Mouse (Mus musculus) liver, adult (tissue): ENCODE results near the gene Anapc15-ps.

ENCODE experiments used
- GATA4 ChIP-seq: IDR thresholded peaks from 2 replicates; pipeline ENCODE4 v1.6.1; 2014; ENCODE audit warnings: mild to moderate bottlenecking, low read length; ENCODE audit not compliant: insufficient replicate concordance

The Anapc15-ps gene

GRCm38 (mm10) chr10:95681058-95681440, 7.8 kb upstream of the Anapc15-ps start:
- no peak for TF ChIP-seq GATA4

GRCm38 (mm10) chr10:95680153-95681057, 7.2 kb upstream of the Anapc15-ps start:
- no peak for TF ChIP-seq GATA4

GRCm38 (mm10) chr10:95679131-95679530, 5.9 kb upstream of the Anapc15-ps start:
- no peak for TF ChIP-seq GATA4

DNA sequence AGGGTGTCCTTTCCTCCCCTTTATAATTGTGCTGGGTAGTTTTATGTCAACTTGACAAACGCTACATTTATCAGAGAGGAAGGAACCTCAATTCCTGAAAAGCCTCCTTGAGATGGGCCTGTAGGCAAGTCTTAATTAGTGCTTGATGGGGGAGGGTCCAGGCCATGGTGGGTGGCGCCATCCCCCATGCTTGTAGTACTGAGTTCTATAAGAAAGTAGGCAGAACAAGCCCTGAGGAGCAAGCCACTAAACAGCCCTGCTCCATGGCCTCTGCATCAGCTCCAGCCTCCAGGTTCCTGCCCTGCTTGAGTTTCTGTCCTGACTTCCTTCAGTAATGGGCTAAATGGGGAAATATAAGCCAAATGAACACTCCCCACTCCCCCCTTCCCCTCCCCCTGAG, 5.4 kb upstream of the Anapc15-ps start:
- TF ChIP-seq GATA4, result no peak

GRCm38 (mm10) chr10:95678241-95678640, 5.0 kb upstream of the Anapc15-ps start:
- no peak for TF ChIP-seq GATA4

DNA sequence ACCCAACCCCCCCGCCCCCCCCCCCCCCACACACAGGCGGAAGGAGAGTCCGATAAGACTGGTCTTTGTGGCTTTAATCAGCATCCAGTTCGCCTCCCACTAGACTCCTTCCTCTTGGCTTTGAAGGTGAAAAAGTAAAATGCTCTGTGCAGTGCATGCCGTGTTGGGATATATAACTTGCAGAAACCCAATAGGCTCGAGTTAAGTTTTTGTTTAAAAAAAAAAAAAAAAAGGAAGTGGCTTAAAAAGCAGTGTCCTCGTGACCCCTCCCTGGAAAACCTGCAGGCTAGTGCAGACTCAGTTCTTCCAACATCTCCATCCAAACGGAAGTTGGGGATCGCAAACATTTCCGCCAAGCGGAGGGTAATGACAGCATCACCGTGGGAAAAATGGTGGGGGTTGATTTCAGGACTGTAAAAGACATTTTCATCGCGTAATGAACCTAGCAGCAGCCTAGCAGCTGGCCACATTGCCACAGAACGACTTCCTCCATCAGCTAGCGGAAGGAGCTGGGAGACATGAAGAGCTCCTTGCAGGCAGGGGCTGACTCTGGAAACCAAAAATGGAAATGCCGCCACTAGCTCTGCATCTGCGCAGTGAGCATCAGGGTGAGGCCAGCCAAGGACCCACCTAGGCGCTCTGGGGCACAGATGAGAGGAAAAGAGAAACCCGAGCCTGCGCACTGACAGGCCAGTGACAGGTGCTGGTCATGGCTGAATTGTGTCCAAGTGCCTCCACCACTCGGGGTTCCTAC, 4.3 kb upstream of the Anapc15-ps start:
- TF ChIP-seq GATA4, result no peak

DNA sequence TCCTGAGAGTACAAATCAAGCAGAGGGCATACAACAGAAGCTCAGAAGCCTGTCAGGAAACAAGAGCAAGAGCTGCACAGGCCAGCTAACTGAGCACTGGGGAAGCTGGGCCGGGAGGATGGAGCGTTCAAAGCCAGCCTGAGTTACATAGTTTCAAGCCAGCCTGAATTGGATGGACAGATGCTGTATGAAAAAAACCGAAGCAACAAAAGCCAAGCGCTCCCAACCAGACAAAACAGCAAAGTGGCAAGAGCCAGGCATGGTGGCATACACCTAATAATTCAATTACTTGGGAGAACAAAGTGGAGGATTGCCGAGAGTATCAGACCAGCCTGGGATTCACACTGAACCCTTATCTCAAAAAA, 3.7 kb upstream of the Anapc15-ps start:
- TF ChIP-seq GATA4, result no peak

GRCm38 (mm10) chr10:95676387-95676786, 3.1 kb upstream of the Anapc15-ps start:
- no peak for TF ChIP-seq GATA4

GRCm38 (mm10) chr10:95670781-95671780, 2.2 kb downstream of the Anapc15-ps start:
- no peak for TF ChIP-seq GATA4

DNA sequence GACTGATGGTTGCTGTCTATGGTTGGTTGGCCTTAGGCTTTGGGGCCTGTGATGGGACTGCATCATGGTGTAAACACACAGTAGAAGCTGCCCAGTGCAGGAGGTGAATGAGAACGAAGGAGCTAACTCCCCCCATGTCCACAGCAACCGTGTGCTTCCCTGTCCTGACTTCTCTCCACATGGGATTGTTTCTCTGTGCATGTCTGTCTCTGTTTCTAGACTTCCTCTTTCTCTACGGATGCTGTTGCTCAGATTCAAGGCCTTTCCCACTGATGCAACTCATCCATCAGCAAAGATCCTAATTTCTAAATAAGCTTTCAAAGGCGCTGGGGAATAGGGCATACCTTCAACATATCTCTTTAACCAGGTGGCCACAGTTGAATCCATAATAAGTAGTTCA, 3.4 kb downstream of the Anapc15-ps start:
- TF ChIP-seq GATA4, result no peak

DNA sequence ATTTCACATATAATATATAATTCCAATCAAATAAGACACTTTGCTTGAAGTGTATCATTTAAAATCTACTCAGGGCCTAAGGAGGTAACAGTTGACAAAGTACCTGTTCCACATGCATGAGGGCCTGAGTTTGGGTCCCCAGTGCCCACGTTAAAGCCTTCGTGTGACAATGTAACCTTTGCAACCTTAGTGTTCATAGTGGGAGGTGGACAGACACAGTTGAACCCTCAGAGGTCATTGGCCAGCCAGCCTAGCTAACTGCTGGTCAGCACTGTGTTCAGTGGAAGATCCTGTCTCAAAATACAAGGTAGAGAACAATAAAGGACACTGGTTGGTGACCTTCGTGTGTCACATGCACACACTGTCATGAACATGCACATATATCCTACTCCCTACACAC, 4.2 kb downstream of the Anapc15-ps start:
- no peak for TF ChIP-seq GATA4

- TF ChIP-seq GATA4, result no peak
These were observed 5.8 kb downstream of the Anapc15-ps start for GRCm38 (mm10) chr10:95667371-95668030.

DNA sequence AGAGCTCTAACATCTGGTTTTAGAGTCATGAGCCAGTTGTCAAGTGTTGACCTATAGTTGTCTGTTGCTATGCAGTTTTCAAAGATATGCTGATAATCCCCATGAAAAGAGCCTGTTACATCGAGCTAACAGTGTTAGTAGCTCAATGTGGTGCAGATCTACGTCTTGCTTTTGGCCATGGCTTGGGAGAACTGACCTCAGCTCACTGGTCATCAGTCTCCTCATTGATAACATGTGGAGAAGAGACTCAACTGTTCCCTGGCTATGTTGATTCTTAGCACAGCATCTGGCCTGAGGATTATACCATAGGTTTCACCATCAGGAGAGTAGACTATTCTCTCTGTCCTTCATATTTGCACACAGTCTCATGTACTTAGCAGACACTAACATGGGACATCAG, 6.5 kb downstream of the Anapc15-ps start:
- no peak for TF ChIP-seq GATA4

DNA sequence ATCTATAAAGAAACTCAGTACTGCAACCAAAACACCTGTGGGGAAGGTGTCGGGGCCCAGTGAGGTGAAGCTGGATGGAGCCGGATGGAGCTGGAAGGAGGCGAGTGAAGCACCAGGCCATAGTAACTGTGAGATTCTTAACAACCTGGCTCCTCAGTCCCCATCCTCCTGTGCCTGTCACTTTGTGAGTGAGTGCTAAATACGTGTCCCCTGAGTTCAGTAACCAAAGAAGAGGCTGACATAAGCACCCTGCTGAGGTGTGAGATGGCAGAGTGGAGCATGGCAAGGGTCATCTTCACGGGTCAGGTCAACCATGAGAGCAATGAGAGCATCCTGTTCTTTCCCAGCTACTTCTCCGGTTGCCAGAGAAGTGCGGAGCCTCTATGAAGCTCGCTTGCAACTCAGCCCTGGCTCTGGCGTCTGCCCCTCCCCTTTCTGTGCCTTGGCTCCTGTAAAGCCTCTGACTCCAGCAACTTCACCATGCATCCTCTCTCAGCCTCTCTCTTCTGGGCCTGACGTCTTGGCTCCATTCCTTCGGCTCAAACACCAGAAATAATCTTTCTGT, 7.7 kb downstream of the Anapc15-ps start:
- no peak for TF ChIP-seq GATA4
